Mouse (Mus musculus): ENCODE measurements around the gene Kiss1. TPM values are rescaled to one million over a fixed set of nuclear protein-coding genes. Genes with fewer than 3 reads are reported as not detected.

Gene Kiss1
- total RNA-seq, 2 experiments from 2014 or later = not detected

DNA sequence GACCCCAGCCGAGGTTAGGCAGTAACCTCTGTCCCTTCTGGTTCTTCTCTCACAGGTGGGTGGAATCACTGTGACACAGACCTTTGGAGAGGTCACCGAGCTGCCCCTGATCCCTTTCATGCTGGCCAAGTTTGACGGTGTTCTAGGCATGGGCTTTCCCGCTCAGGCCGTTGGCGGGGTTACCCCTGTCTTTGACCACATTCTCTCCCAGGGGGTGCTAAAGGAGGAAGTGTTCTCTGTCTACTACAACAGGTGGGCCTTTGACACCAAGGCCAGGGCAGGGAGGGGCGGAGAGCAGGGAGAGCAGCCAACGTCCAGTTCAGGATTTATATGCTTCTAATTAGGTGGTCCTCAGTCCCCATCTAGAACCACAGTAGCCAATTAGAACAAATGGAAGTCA, 34.7 kb downstream of the Kiss1 start:
- no peak for DNase-seq (ENCODE audit: low spot score in 2 of 2)

GRCm38 (mm10) chr1:133361006-133361405, 39.3 kb downstream of the Kiss1 start:
- no peak for DNase-seq (ENCODE audit: low spot score in 2 of 2)

GRCm38 (mm10) chr1:133362103-133362502, 40.4 kb downstream of the Kiss1 start:
- DNase-seq (ENCODE audit: low spot score in 2 of 2) = no peak

DNA sequence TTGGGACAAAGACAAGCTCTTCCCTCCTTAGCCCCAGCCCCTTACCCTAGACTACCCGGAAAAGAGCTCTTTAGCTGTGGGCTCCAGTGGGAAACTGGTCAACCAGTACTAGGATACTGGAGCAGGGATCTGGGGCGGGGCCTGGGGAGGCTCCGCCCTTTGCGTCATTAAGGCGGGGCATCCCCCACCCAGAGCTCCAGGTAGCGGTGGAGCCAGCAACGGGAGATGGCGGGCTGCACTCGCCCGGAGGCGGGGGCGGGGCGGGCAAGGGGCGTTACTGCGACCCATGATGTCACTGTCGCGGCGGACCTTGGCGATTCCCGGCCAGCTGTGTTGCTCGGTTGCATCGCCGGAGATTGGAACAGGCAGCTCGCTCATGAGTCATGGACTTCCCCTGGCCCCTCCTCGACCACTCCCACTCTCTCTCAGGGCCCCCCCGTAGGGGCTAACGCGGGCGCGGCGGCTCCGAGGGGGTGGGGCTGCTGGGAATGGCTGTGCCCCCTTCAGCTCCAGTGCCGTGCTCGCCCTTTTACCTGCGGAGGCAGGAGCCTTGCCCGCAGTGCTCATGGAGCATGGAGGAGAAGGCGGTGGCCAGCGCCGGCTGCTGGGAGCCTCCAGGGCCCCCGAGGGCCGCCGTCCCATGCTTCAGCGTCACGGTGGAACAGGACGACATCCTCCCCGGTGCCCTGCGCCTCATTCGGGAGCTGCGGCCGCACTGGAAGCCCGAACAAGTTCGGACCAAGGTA, 41.8 kb downstream of the Kiss1 start, which contains the start of gene Etnk2:
Gene Etnk2 (plus strand): TSS at position 297 of the 746 bp plus-strand sequence.
- DNase-seq (ENCODE audit: low spot score in 2 of 2) = peak; percentile 70 to 75

GRCm38 (mm10) chr1:133364022-133364630, 42.5 kb downstream of the Kiss1 start:
- DNase-seq (ENCODE audit: low spot score in 2 of 2) = peak in 1 of 2 experiments; percentile 43

- no peak for DNase-seq (ENCODE audit: low spot score in 2 of 2)
Measured at GRCm38 (mm10) chr1:133364890-133365289, 43.2 kb downstream of the Kiss1 start.

DNA sequence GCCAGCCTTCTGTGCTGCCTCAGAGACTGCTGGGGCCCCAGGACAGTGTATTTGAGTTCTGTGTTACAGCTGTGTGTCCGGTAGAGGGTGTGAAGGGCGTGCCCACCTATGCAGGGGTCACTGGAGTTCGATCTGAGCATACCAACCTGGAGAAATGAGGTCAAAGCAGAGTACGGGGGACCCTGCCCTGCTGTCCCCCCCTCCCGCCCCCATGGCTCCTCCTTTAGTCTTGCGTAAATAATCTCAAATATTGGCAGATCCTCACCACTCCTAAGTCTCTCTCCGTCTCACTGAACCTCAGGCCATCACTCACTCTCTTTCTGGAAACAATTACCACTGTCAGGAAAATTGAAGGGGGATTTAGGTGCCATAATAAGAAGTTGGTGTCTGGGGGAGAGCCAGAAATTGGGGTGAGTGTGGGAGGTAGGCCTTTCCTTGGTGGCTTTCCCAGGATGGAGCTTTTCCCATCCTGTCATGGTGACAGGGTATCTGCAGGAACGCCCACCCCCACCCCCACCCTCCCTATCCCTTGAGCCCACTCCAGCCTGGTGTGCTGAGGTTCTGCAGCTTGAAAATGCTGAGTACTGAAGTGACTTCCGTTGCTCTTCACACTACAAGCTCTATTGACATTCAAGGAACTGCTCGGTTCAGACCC, 45.4 kb downstream of the Kiss1 start:
- no peak for DNase-seq (ENCODE audit: low spot score in 2 of 2)

- DNase-seq (ENCODE audit: low spot score in 2 of 2) = no peak
Measured at GRCm38 (mm10) chr1:133367606-133368488, 46.2 kb downstream of the Kiss1 start.

DNA sequence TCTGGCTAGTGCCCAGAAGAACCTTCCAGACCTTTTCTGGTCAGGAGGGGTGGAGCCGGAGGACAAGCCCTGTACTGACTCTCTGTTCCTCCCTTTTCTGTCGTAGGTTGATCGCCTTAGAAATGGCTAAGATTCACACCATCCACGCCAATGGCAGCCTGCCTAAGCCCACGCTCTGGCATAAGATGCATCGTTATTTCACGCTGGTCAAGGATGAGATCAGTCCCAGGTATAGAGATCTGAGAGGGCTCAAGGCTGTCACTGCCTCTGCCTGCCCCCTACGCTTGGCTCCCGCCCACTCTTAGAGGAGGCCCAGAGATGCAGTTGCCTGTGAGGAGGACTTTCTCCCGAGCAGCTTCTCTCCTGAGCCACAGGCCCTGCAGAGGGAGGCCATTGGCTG, 47.0 kb downstream of the Kiss1 start:
- DNase-seq (ENCODE audit: low spot score in 2 of 2) = peak; percentile 70 to 84

GRCm38 (mm10) chr1:133370352-133370751, 48.7 kb downstream of the Kiss1 start:
- DNase-seq (ENCODE audit: low spot score in 2 of 2) = no peak

DNA sequence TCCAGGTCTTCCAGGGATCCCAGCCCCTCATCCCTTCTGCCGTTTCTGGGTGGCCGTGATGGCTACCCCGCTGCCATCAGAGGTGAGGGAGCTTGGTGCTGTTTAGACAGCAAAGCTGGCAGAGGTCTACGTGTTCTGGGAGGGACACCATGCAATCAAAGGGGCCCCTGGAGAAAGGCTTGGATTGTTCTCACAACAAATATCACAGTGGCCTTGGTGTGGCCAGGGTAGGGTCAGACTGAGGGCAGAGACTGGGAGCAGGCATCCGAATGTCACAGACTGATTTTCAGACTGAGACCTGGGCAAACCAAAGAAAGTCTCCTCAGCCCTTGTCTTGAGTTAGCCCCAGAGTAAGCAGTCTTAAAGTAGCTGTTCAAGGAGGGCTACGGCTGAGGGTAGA, 49.8 kb downstream of the Kiss1 start:
- DNase-seq (ENCODE audit: low spot score in 2 of 2) = no peak

- no peak for DNase-seq (ENCODE audit: low spot score in 2 of 2)
Measured at GRCm38 (mm10) chr1:133372113-133372512, 50.4 kb downstream of the Kiss1 start.

DNA sequence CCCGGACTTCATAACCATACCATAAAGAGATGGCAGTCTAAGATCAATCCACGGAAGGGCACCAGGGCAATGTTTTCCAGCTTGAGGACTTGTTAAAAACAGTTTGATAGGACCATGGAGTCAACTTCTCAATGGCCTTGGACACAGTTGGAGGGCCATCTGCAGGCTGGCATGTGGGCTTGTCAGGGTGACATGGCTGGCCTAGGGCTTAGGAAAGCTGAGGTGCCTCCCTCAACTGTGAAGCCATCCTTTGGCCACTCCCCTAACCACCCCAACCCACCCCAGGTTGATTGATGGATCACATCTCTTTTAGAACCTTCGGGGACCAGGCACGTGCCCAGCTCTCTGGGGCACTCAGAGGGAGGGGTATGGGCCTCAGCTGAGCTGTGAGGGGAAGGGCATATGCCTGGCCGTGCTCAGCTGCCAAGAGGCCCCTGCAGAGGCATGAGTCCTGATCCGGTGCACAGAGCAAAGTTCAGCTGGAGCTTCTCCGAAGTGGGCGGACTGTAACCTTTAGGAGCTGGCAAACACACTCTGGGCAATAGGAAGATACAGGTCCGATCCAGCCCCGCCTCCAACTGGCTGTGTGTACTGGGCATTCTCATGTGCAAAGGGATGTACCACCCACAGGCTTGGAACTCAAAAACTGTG, 54.1 kb downstream of the Kiss1 start:
- no peak for DNase-seq (ENCODE audit: low spot score in 2 of 2)

DNA sequence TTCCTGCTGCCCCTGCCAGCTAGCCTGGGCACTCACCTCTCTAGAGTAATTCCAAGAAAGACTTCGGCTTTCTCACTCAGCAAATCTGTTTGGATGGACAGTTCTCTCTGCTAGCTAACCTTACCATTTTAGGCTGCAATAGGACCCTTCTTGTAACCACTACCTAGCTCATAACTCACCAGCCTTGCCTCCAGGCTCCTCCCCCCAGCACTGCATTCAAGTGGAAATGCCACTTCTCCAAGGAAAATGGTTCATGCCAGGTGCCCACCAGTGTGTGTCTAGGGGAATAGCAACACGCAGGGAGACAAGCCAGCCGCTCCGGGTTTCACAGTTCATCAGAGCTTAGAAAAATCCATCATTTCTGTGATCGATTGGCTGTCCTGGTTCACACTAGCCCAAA, 55.9 kb downstream of the Kiss1 start:
- no peak for DNase-seq (ENCODE audit: low spot score in 2 of 2)

Other genes with a start within 250 kb of the Kiss1 start
- gene Ppp1r15b, start 190.7 kb upstream of the Kiss1 start, total RNA-seq (2021) = 10 to 100 TPM; 44.6 to 49.3 TPM
- gene Plekha6, start 157.7 kb upstream of the Kiss1 start, total RNA-seq (2021) = 10 to 100 TPM; 78.2 to 91.1 TPM
- 1 to 10 TPM in 1 of 2 experiments, not detected in 1; 1.1 TPM for gene Golt1a, start 12.1 kb upstream of the Kiss1 start, total RNA-seq (2021)
- gene Ren1, start 28.6 kb downstream of the Kiss1 start, total RNA-seq (2021) = not detected
- gene Etnk2, start 41.7 kb downstream of the Kiss1 start, total RNA-seq (2021) = 10 to 100 TPM; 11.2 to 11.6 TPM
- gene Sox13, start 102.5 kb downstream of the Kiss1 start, total RNA-seq (2021) = 10 to 100 TPM in 1 of 2 experiments, 1 to 10 TPM in 1; 9.2 to 11.9 TPM